ENCODE assay signal across 16 mouse cellular contexts in genomic region chr5:105816118-105816517, GRCm38 (mm10).
"Had no signal": no experiment of that assay in that cellular context is flagged by ENCODE, and none has a peak within 500 bp of the region (broad histone marks: within the 10 kb centered on the region; RNA-seq: fewer than 3 reads in every experiment).

No protein-coding gene starts in this region.

- H3K27ac ChIP-seq: liver, embryonic 15.5 days; macrophage; midbrain, embryonic 13.5 days; midbrain, embryonic 15.5 days; neural tube, embryonic 12.5 days; stomach, embryonic 15.5 days; stomach, postnatal 0 days had no signal

- H3K4me2 ChIP-seq: liver, embryonic 11.5 days; liver, embryonic 13.5 days; liver, embryonic 15.5 days; lung, embryonic 14.5 days; midbrain, embryonic 11.5 days; midbrain, embryonic 13.5 days; midbrain, embryonic 15.5 days; neural tube, embryonic 12.5 days; stomach, embryonic 15.5 days had no signal

- ATAC-seq: liver, postnatal 0 days; midbrain, embryonic 13.5 days; midbrain, embryonic 15.5 days had no signal

- H3K9ac ChIP-seq: liver, embryonic 13.5 days; liver, embryonic 15.5 days; liver, postnatal 0 days; lung, embryonic 14.5 days; midbrain, embryonic 13.5 days; midbrain, embryonic 15.5 days; neural tube, embryonic 12.5 days; stomach, embryonic 15.5 days had no signal

- DNase-seq: liver, embryonic 13.5 days; liver, postnatal 0 days; lung, embryonic 14.5 days; right cerebral cortex, postnatal 14 days; thymus, adult 2 months; thymus, postnatal 25 days; thymus, postnatal 4 days had no signal

- H3K4me1 ChIP-seq: stomach, embryonic 15.5 days had no signal

- H3K27me3 ChIP-seq: liver, embryonic 13.5 days; liver, embryonic 15.5 days; midbrain, embryonic 13.5 days; midbrain, embryonic 15.5 days; neural tube, embryonic 12.5 days; stomach, embryonic 15.5 days had no signal

- H3K4me3 ChIP-seq: liver, embryonic 13.5 days; liver, embryonic 15.5 days; midbrain, embryonic 13.5 days; midbrain, embryonic 15.5 days; neural tube, embryonic 12.5 days; stomach, embryonic 15.5 days had no signal

- H3K9me3 ChIP-seq: liver, embryonic 15.5 days; stomach, embryonic 15.5 days had no signal
